ENCODE assay signal across 13 mouse cellular contexts in the genomic region with DNA sequence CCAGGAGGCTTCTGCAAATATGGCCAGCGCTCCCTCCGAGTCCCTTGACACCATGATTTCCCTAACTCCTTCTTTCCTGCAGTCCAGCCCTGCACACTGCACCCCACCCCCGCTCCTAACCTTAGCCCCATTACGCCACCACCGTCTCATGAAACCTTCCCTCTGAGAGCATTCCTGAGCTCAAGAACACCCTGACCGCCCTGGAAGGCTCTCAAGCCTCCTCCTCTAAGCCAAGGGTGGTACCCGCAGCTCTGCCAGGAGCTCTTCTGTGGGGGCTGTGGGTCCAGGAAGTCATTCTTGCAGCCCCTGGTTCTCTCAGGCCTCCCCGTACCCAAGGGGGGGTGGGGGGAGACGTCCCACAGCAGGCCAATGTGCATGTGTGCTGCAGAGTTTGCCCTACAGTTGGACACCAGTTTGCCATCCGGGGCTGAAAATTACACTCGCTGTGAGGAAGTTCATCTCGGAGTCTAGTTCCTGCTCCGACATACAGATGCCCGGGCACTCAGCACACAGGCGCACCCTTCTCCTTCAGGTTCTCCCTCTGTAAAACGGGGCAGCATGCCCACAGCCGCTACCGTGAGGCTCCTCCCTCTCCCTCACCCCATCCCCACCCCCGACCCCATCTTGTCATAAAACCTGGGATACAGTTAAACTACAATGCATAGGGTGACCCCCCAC. TPM values are rescaled to one million over a fixed set of nuclear protein-coding genes. Genes with fewer than 3 reads are reported as not detected.
A peak's percentile ranks its signal among the peaks of the same experiment; 100 is the strongest.
DNase-seq lines count a peak whose midpoint lies in the region; ATAC-seq and TF ChIP-seq lines count a peak whose summit lies in the region.
"Had no signal": no experiment of that assay in that cellular context is flagged by ENCODE, and none has a peak within 500 bp of the region (broad histone marks: within the 10 kb centered on the region; RNA-seq: fewer than 3 reads in every experiment).

No protein-coding gene starts in this region.

- H3K36me3 ChIP-seq in hindbrain, embryonic 10.5 days: no peaks in the 10 kb centered on the region
- H3K36me3 ChIP-seq in hindbrain, embryonic 13.5 days: no peaks in the 10 kb centered on the region
- no peaks in the 10 kb centered on the region for H3K36me3 ChIP-seq in embryonic facial prominence, embryonic 12.5 days
- 0 out of 2 replicates have a peak, but pooled peaks cover 11% of the 10 kb centered on the region for H3K36me3 ChIP-seq in kidney, postnatal 0 days (ENCODE audit: insufficient read depth, low read length)
- H3K36me3 ChIP-seq in midbrain, postnatal 0 days (ENCODE audit: insufficient read depth, low read length): no peaks in the 10 kb centered on the region
- H3K36me3 ChIP-seq: liver, embryonic 13.5 days had no signal

- DNase-seq in hindbrain, embryonic 10.5 days (ENCODE audit: low spot score): no peak
- DNase-seq in kidney, postnatal 0 days (ENCODE audit: low spot score): peak; percentile 71
- DNase-seq in lung, postnatal 4 days: peak; percentile 76 to 87
- no peak for DNase-seq in gastrocnemius, postnatal 14 days
- no peak for DNase-seq in midbrain, postnatal 0 days (ENCODE audit: low spot score)
- DNase-seq: cerebellum, adult 9-10 months; layer of hippocampus, adult 9-11 months; liver, embryonic 13.5 days; right cerebral cortex, adult 18-20 months; thymus, postnatal 36 days had no signal

- WGBS in hindbrain, embryonic 10.5 days: 88% methylated on average over 19 of the region's 19 CpGs
- WGBS in hindbrain, embryonic 13.5 days: 90% methylated on average over 19 of the region's 19 CpGs
- 80% methylated on average over 19 of the region's 19 CpGs for WGBS in embryonic facial prominence, embryonic 12.5 days
- 61% methylated on average over 19 of the region's 19 CpGs for WGBS in kidney, postnatal 0 days
- WGBS in midbrain, postnatal 0 days: 89% methylated on average over 19 of the region's 19 CpGs

- ATAC-seq in hindbrain, embryonic 13.5 days (ENCODE audit: low FRiP score): no peak
- ATAC-seq in embryonic facial prominence, embryonic 12.5 days (ENCODE audit: insufficient number of reproducible peaks, insufficient read depth, low FRiP score, low TSS enrichment): no peak
- ATAC-seq in kidney, postnatal 0 days (replicated peaks; ENCODE audit: low FRiP score, low read depth): peak; percentile 81
- ATAC-seq in midbrain, postnatal 0 days (ENCODE audit: low FRiP score): no peak

- H3K27ac ChIP-seq in hindbrain, embryonic 10.5 days: peak overlapping the region; percentile 23; the same call in 1 of the 2 replicates
- no peak overlapping the region for H3K27ac ChIP-seq in hindbrain, embryonic 13.5 days
- peak overlapping the region; percentile 14; the same call in 1 of the 2 replicates for H3K27ac ChIP-seq in embryonic facial prominence, embryonic 12.5 days
- H3K27ac ChIP-seq in kidney, postnatal 0 days: no peak overlapping the region
- no peak overlapping the region for H3K27ac ChIP-seq in midbrain, postnatal 0 days (ENCODE audit: low read depth, low read length)
- H3K27ac ChIP-seq: liver, embryonic 13.5 days had no signal

- H3K27me3 ChIP-seq in hindbrain, embryonic 10.5 days (ENCODE audit: insufficient read depth, poor library complexity, severe bottlenecking): 0 out of 2 replicates have a peak, but pooled peaks cover 4% of the 10 kb centered on the region
- no peaks in the 10 kb centered on the region for H3K27me3 ChIP-seq in hindbrain, embryonic 13.5 days
- H3K27me3 ChIP-seq in embryonic facial prominence, embryonic 12.5 days: no peaks in the 10 kb centered on the region
- H3K27me3 ChIP-seq in kidney, postnatal 0 days (ENCODE audit: insufficient read depth, low read length): no peaks in the 10 kb centered on the region
- H3K27me3 ChIP-seq in midbrain, postnatal 0 days (ENCODE audit: insufficient read depth, low read length): no peaks in the 10 kb centered on the region
- H3K27me3 ChIP-seq: liver, embryonic 13.5 days had no signal

- intact Hi-C loops in gastrocnemius, postnatal 14 days (cut with DNase I; ENCODE audit: low total_unique reads): no loop called here

- no peak overlapping the region for H3K4me3 ChIP-seq in hindbrain, embryonic 10.5 days
- no peak overlapping the region for H3K4me3 ChIP-seq in hindbrain, embryonic 13.5 days
- H3K4me3 ChIP-seq in embryonic facial prominence, embryonic 12.5 days: no peak overlapping the region
- H3K4me3 ChIP-seq in kidney, postnatal 0 days (replicated peaks; ENCODE audit: low read depth, low read length): no peak overlapping the region
- no peak overlapping the region for H3K4me3 ChIP-seq in midbrain, postnatal 0 days (ENCODE audit: low read depth, low read length)
- H3K4me3 ChIP-seq: erythroblast, embryonic 14.5 days; liver, embryonic 13.5 days had no signal

- no peak overlapping the region for H3K4me2 ChIP-seq in hindbrain, embryonic 13.5 days
- H3K4me2 ChIP-seq in embryonic facial prominence, embryonic 12.5 days (replicated peaks): no peak overlapping the region
- H3K4me2 ChIP-seq in kidney, postnatal 0 days (ENCODE audit: low read length): no peak overlapping the region
- no peak overlapping the region for H3K4me2 ChIP-seq in midbrain, postnatal 0 days (ENCODE audit: low read depth, low read length, poor library complexity, severe bottlenecking)
- H3K4me2 ChIP-seq: liver, embryonic 13.5 days had no signal

- H3K9ac ChIP-seq in hindbrain, embryonic 13.5 days: no peak overlapping the region
- H3K9ac ChIP-seq in embryonic facial prominence, embryonic 12.5 days: no peak overlapping the region
- H3K9ac ChIP-seq in kidney, postnatal 0 days (ENCODE audit: low read depth, low read length): no peak overlapping the region
- H3K9ac ChIP-seq in midbrain, postnatal 0 days (replicated peaks; ENCODE audit: low read length, poor library complexity, severe bottlenecking): no peak overlapping the region
- H3K9ac ChIP-seq: liver, embryonic 13.5 days had no signal

- no peak for TF ChIP-seq CTCF in kidney, postnatal 0 days (IDR thresholded peaks at IDR 0.05; ENCODE audit: low read depth)
- no peak for TF ChIP-seq CTCF in midbrain, postnatal 0 days (IDR thresholded peaks at IDR 0.05)

- no peaks in the 10 kb centered on the region for H3K9me3 ChIP-seq in hindbrain, embryonic 10.5 days
- H3K9me3 ChIP-seq in hindbrain, embryonic 13.5 days: no peaks in the 10 kb centered on the region
- H3K9me3 ChIP-seq in embryonic facial prominence, embryonic 12.5 days: no peaks in the 10 kb centered on the region
- no peaks in the 10 kb centered on the region for H3K9me3 ChIP-seq in kidney, postnatal 0 days (replicated peaks; ENCODE audit: low read length)
- H3K9me3 ChIP-seq in midbrain, postnatal 0 days (ENCODE audit: low read length): no peaks in the 10 kb centered on the region
- H3K9me3 ChIP-seq: liver, embryonic 13.5 days had no signal

- peaks cover 29% of the 10 kb centered on the region for H3K4me1 ChIP-seq in hindbrain, embryonic 10.5 days (replicated peaks)
- H3K4me1 ChIP-seq in hindbrain, embryonic 13.5 days (replicated peaks): 0 out of 2 replicates have a peak, but pooled peaks cover 4% of the 10 kb centered on the region
- peaks cover 24% of the 10 kb centered on the region for H3K4me1 ChIP-seq in embryonic facial prominence, embryonic 12.5 days
- H3K4me1 ChIP-seq in kidney, postnatal 0 days (replicated peaks; ENCODE audit: insufficient read depth, low read length): peaks cover 8% of the 10 kb centered on the region
- H3K4me1 ChIP-seq in midbrain, postnatal 0 days (ENCODE audit: insufficient read depth, low read length): no peaks in the 10 kb centered on the region
- H3K4me1 ChIP-seq: liver, embryonic 13.5 days had no signal

RNA-seq across cellular contexts. Expression of gene Col4a1, which starts 57.0 kb away (rescaled TPM):
- 122 and 123 TPM in 2 replicates for polyA plus RNA-seq in hindbrain, embryonic 10.5 days (2016; fragmentation: Nextera tagmentation; extraction: Ambion mirVana)
- 93.3 and 94.0 TPM in 2 replicates for polyA plus RNA-seq in hindbrain, embryonic 13.5 days (2015; fragmentation: Nextera tagmentation; extraction: Ambion mirVana)
- polyA plus RNA-seq in embryonic facial prominence, embryonic 12.5 days (2016; fragmentation: Nextera tagmentation; extraction: Ambion mirVana): 168 and 169 TPM in 2 replicates
- polyA plus RNA-seq in kidney, postnatal 0 days (2015; fragmentation: Nextera tagmentation; extraction: Ambion mirVana): 305 and 310 TPM in 2 replicates
- 100 to 1,000 TPM; 636 to 736 TPM for total RNA-seq in gastrocnemius, postnatal 14 days (2021)
- 193 and 219 TPM in 2 replicates for total RNA-seq in midbrain, postnatal 0 days (2014; rRNA removed)
- polyA plus RNA-seq in midbrain, postnatal 0 days (2015; fragmentation: Nextera tagmentation; extraction: Ambion mirVana): 45.2 and 48.2 TPM in 2 replicates

RNA-seq across cellular contexts. Expression of gene Col4a2, which starts 57.1 kb away (rescaled TPM):
- 51.1 and 52.9 TPM in 2 replicates for polyA plus RNA-seq in hindbrain, embryonic 10.5 days (2016; fragmentation: Nextera tagmentation; extraction: Ambion mirVana)
- 41.6 and 42.4 TPM in 2 replicates for polyA plus RNA-seq in hindbrain, embryonic 13.5 days (2015; fragmentation: Nextera tagmentation; extraction: Ambion mirVana)
- polyA plus RNA-seq in embryonic facial prominence, embryonic 12.5 days (2016; fragmentation: Nextera tagmentation; extraction: Ambion mirVana): 82.2 and 84.0 TPM in 2 replicates
- polyA plus RNA-seq in kidney, postnatal 0 days (2015; fragmentation: Nextera tagmentation; extraction: Ambion mirVana): 139 and 140 TPM in 2 replicates
- 100 to 1,000 TPM; 297 to 319 TPM for total RNA-seq in gastrocnemius, postnatal 14 days (2021)
- 92.5 and 103 TPM in 2 replicates for total RNA-seq in midbrain, postnatal 0 days (2014; rRNA removed)
- 30.0 and 31.3 TPM in 2 replicates for polyA plus RNA-seq in midbrain, postnatal 0 days (2015; fragmentation: Nextera tagmentation; extraction: Ambion mirVana)

Comparison
In these comparisons a context has a peak if more than half of its experiments do, and no peak if none do; other contexts are left out.
1. H3K27ac ChIP-seq: peak in hindbrain, embryonic 10.5 days (single experiment) and embryonic facial prominence, embryonic 12.5 days (single experiment); none in hindbrain, embryonic 13.5 days (single experiment), kidney, postnatal 0 days (single experiment) and midbrain, postnatal 0 days (single experiment).
2. DNase-seq: peak in kidney, postnatal 0 days (single experiment) and lung, postnatal 4 days (2 of 2); none in hindbrain, embryonic 10.5 days (single experiment), gastrocnemius, postnatal 14 days (single experiment) and midbrain, postnatal 0 days (single experiment).